Mouse (Mus musculus): ENCODE measurements around the gene Abcd1. TPM values are rescaled to one million over a fixed set of nuclear protein-coding genes. Genes with fewer than 3 reads are reported as not detected.
A peak's percentile ranks its signal among the peaks of the same experiment; 100 is the strongest.

Gene Abcd1
- 9.2 and 10.4 TPM in 2 replicates for polyA plus RNA-seq (2016; fragmentation: Nextera tagmentation; extraction: Ambion mirVana)

DNA sequence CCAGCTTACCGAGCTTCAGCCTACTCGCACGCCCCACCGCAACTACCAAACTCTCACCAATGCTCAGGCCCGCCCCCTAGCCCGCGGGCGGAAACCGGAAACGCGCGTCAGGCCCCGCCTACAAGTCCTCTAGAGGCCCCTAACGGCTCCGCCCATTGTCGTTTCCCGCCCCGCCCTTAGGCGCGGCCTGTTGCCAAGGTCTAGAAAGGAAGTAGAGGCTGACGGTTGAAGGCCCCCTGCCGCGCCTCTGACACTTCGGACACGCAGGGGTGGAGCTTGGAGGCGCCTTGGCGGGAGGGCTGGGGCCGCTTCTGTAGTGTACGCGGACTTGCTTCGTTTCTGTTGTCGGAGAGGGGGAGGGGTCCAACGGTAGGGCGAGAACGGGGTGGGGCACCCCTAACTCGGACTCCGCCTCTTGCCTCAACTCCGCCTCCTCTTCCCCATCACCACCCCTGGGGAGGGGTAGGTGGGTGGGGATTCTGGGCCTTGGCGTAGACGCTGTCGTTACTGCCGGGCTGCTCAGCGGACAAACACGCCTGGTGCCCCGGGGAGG, at the start of gene Abcd1, which contains the start of gene Bcap31:
Gene Abcd1, plus strand, starts transcription at position 489 of the 553 bp plus-strand sequence.
Gene Bcap31, minus strand, starts transcription at position 67 of the 553 bp plus-strand sequence.
- H3K27me3 ChIP-seq = no peaks in the 10 kb centered on the region

GRCm38 (mm10) chrX:73672031-73672431, 44.4 kb upstream of the Abcd1 start:
- H3K9ac ChIP-seq = no peak overlapping the region
- ATAC-seq (ENCODE audit: low FRiP score) = peak; percentile 54; the same call in 1 of the 2 replicates
- no peaks in the 10 kb centered on the region for H3K27me3 ChIP-seq
- WGBS = 57% methylated on average over 4 of the region's 4 CpGs
- peaks cover 5% of the 10 kb centered on the region; the same call in 1 of the 2 replicates for H3K36me3 ChIP-seq (replicated peaks)
- H3K4me1 ChIP-seq = peaks cover 17% of the 10 kb centered on the region
- no peaks in the 10 kb centered on the region for H3K9me3 ChIP-seq
- no peak overlapping the region; the same call in 1 of the 2 replicates for H3K4me2 ChIP-seq
- H3K4me3 ChIP-seq (replicated peaks) = no peak overlapping the region
- H3K27ac ChIP-seq = no peak overlapping the region

More for the DNA sequence above, at the start of gene Abcd1, which contains the start of gene Bcap31:
- no peaks in the 10 kb centered on the region for H3K9me3 ChIP-seq
- H3K4me3 ChIP-seq (replicated peaks) = peak within 1 kb of the TSS; percentile 52
- WGBS = 17% methylated on average over 38 of the region's 45 CpGs
- H3K4me1 ChIP-seq = peaks cover 35% of the 10 kb centered on the region
- H3K36me3 ChIP-seq (replicated peaks) = no peaks in the 10 kb centered on the region; the same call in 1 of the 2 replicates
- peak within 1 kb of the TSS; percentile 54 for H3K9ac ChIP-seq
- ATAC-seq (ENCODE audit: low FRiP score) = peak; percentile 92
- H3K27ac ChIP-seq = peak within 1 kb of the TSS; percentile 82
- peak within 1 kb of the TSS; percentile 66 for H3K4me2 ChIP-seq

GRCm38 (mm10) chrX:73672879-73673618, 43.3 kb upstream of the Abcd1 start, which contains the start of gene Slc6a8:
TSS of gene Slc6a8 (plus strand) at chrX:73673150.
- peak within 1 kb of the TSS; percentile 77 for H3K27ac ChIP-seq
- peaks cover 17% of the 10 kb centered on the region for H3K4me1 ChIP-seq
- H3K27me3 ChIP-seq = no peaks in the 10 kb centered on the region
- peaks cover 14% of the 10 kb centered on the region for H3K36me3 ChIP-seq (replicated peaks)
- no peaks in the 10 kb centered on the region for H3K9me3 ChIP-seq
- H3K4me2 ChIP-seq = peak within 1 kb of the TSS; percentile 63
- peak; percentile 78 for ATAC-seq (ENCODE audit: low FRiP score)
- peak within 1 kb of the TSS; percentile 63 for H3K4me3 ChIP-seq (replicated peaks)
- peak within 1 kb of the TSS; percentile 79 for H3K9ac ChIP-seq
- 7% methylated on average over 41 of the region's 72 CpGs for WGBS

- peak; percentile 13; the same call in 1 of the 2 replicates for ATAC-seq (ENCODE audit: low FRiP score)
- H3K27ac ChIP-seq = peak overlapping the region; percentile 77; the same call in 1 of the 2 replicates
- H3K4me1 ChIP-seq = peaks cover 17% of the 10 kb centered on the region
- H3K4me3 ChIP-seq (replicated peaks) = peak overlapping the region; percentile 63
- peak overlapping the region; percentile 79 for H3K9ac ChIP-seq
- H3K27me3 ChIP-seq = no peaks in the 10 kb centered on the region
- H3K4me2 ChIP-seq = peak overlapping the region; percentile 63
- H3K36me3 ChIP-seq (replicated peaks) = peaks cover 14% of the 10 kb centered on the region
- WGBS = 22% methylated on average over 36 of the region's 42 CpGs
- no peaks in the 10 kb centered on the region for H3K9me3 ChIP-seq
Observed at GRCm38 (mm10) chrX:73673619-73673967, 42.8 kb upstream of the Abcd1 start.

DNA sequence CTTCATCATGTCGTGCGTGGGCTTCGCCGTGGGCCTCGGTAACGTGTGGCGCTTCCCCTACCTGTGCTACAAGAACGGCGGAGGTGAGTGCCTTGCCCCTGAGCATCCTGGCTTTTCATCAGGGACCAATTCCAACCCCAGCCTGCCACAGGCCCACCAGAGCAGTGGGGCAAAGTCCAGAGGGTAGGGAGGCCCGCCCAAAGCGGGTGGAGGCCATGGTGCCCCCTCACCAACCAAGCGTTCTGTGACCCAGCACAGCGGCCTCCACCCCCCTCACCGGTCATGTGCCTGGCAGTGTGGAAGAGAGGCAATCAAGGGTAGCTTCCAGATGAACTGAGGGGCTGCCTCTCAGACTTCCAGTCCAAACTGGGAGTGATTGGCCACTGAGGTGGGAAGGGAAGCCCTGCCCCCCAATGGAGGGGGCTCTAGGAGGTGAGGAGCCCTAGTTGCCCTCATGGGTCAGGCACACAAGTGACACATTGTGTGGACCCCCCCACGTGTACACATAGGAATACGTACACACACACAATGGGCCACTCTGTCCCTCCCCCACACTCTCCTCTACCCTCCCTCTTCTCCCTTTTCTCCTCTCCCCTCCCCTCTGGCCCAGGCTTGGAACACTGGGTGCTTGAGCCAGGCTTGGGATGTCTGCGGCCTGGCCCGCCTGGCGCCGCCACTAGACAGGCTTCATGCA, 42.3 kb upstream of the Abcd1 start:
- 0 out of 2 replicates have a peak overlapping the region, but pooled peaks have one; percentile 46 for H3K27ac ChIP-seq

GRCm38 (mm10) chrX:73675231-73675630, 41.2 kb upstream of the Abcd1 start:
- Histone ChIP-seq H3K36me3 (replicated peaks) (peaks cover 28% of the 10 kb centered on the region), H3K27ac (no peak overlapping the region), H3K4me2 (peak overlapping the region; percentile 63), H3K4me3 (replicated peaks) (peak overlapping the region; percentile 63), H3K9ac (no peak overlapping the region), H3K4me1 (peaks cover 17% of the 10 kb centered on the region), H3K27me3 (no peaks in the 10 kb centered on the region), H3K9me3 (no peaks in the 10 kb centered on the region)
- WGBS = 71% methylated on average over 2 of the region's 2 CpGs
- no peak for ATAC-seq (ENCODE audit: low FRiP score)

More for the DNA sequence above, 42.3 kb upstream of the Abcd1 start:
- ATAC-seq (ENCODE audit: low FRiP score) = peak; percentile 59
- peak overlapping the region; percentile 79 for H3K9ac ChIP-seq
- peak overlapping the region; percentile 63 for H3K4me3 ChIP-seq (replicated peaks)
- H3K9me3 ChIP-seq = no peaks in the 10 kb centered on the region
- peaks cover 17% of the 10 kb centered on the region for H3K4me1 ChIP-seq
- H3K4me2 ChIP-seq = peak overlapping the region; percentile 63
- no peaks in the 10 kb centered on the region for H3K27me3 ChIP-seq
- 20% methylated on average over 20 of the region's 20 CpGs for WGBS
- H3K36me3 ChIP-seq (replicated peaks) = peaks cover 16% of the 10 kb centered on the region

- Histone ChIP-seq H3K4me2 (no peak overlapping the region), H3K4me1 (peaks cover 17% of the 10 kb centered on the region), H3K4me3 (replicated peaks) (no peak overlapping the region), H3K9ac (no peak overlapping the region), H3K9me3 (no peaks in the 10 kb centered on the region), H3K36me3 (replicated peaks) (peaks cover 40% of the 10 kb centered on the region), H3K27ac (no peak overlapping the region), H3K27me3 (no peaks in the 10 kb centered on the region)
- ATAC-seq (ENCODE audit: low FRiP score) = no peak
- WGBS = 97% methylated on average over 4 of the region's 4 CpGs
Observed at GRCm38 (mm10) chrX:73676668-73677067, 39.7 kb upstream of the Abcd1 start.

DNA sequence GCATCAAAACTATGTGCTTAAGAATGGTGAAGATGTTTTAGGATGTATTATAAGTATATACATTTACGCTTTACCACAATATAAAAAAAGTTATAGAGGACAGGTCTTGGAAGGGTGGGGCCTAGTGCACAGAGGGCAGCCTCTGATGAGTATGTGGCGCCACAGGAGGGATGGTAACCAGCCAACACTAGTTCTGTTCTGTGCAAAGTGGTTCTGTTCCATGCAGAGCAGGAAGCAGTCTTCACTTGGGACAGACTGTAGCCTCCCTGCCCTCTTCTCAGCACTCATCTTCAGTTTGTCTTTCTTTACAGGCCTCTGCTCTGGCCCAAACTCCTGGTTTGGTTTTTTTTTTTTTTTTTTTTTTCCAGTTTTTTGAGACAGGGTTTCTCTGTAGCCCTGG, 32.2 kb upstream of the Abcd1 start:
- Histone ChIP-seq H3K4me2 (no peak overlapping the region), H3K27me3 (no peaks in the 10 kb centered on the region), H3K36me3 (replicated peaks) (peaks cover 43% of the 10 kb centered on the region), H3K9ac (no peak overlapping the region), H3K4me3 (replicated peaks) (no peak overlapping the region), H3K4me1 (no peaks in the 10 kb centered on the region), H3K27ac (no peak overlapping the region), H3K9me3 (no peaks in the 10 kb centered on the region)
- ATAC-seq (ENCODE audit: low FRiP score) = no peak
- WGBS = 90% methylated on average over 2 of the region's 2 CpGs

- H3K4me2 ChIP-seq = no peak overlapping the region
- no peaks in the 10 kb centered on the region for H3K27me3 ChIP-seq
- ATAC-seq (ENCODE audit: low FRiP score) = no peak
- peaks cover 35% of the 10 kb centered on the region for H3K36me3 ChIP-seq (replicated peaks)
- no peak overlapping the region for H3K9ac ChIP-seq
- H3K9me3 ChIP-seq = no peaks in the 10 kb centered on the region
- H3K4me1 ChIP-seq = no peaks in the 10 kb centered on the region
- no peak overlapping the region for H3K27ac ChIP-seq
- no peak overlapping the region for H3K4me3 ChIP-seq (replicated peaks)
Observed at GRCm38 (mm10) chrX:73684978-73685377, 31.4 kb upstream of the Abcd1 start.

- no peak overlapping the region for H3K4me3 ChIP-seq (replicated peaks)
- peaks cover 30% of the 10 kb centered on the region for H3K36me3 ChIP-seq (replicated peaks)
- no peak overlapping the region for H3K27ac ChIP-seq
- 87% methylated on average over 3 of the region's 3 CpGs for WGBS
- no peak overlapping the region for H3K9ac ChIP-seq
- no peaks in the 10 kb centered on the region for H3K9me3 ChIP-seq
- H3K4me1 ChIP-seq = no peaks in the 10 kb centered on the region
- H3K27me3 ChIP-seq = no peaks in the 10 kb centered on the region
- no peak for ATAC-seq (ENCODE audit: low FRiP score)
- no peak overlapping the region for H3K4me2 ChIP-seq
Observed at GRCm38 (mm10) chrX:73685629-73686028, 30.8 kb upstream of the Abcd1 start.

DNA sequence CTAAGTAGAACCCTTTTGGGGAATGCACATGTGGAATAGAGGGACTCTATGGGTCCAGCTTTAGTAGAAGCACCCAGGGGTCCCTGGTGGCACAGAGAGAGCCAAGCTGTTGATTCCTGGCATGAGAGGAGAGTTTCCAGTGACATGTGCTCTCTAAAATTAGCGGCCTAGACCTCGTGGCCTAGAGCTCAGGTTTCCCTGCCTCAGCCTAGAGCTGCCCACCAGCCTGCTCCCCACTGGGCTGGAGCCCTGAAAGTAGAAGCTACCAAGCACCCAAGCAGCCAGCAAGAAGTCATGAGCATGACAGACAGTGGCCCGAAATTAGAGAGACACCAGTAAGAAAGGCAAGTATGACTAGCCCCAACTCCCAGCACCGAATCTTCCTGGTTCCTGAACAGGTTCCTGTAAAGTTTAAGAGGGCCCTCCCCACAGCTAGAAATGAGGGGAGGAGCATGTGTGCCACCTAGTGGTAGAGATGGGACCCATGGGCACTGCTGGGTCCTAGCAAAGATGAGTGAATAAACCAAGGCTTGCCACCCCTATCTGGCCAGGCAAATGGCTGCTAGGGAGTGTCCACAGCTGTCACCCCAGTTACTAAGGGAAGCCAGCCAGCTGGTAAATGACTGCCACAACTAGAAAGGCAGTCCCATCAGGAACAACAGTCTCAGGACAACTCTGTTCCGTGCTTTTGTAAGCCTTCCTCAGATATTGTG, 25.3 kb upstream of the Abcd1 start:
- no peak overlapping the region for H3K4me2 ChIP-seq
- ATAC-seq (ENCODE audit: low FRiP score) = no peak
- H3K9ac ChIP-seq = no peak overlapping the region
- H3K27me3 ChIP-seq = no peaks in the 10 kb centered on the region
- H3K4me1 ChIP-seq = no peaks in the 10 kb centered on the region
- no peak overlapping the region for H3K4me3 ChIP-seq (replicated peaks)
- WGBS = 81% methylated on average over 5 of the region's 5 CpGs
- no peak overlapping the region for H3K27ac ChIP-seq
- H3K9me3 ChIP-seq = no peaks in the 10 kb centered on the region
- peaks cover 11% of the 10 kb centered on the region for H3K36me3 ChIP-seq (replicated peaks)

DNA sequence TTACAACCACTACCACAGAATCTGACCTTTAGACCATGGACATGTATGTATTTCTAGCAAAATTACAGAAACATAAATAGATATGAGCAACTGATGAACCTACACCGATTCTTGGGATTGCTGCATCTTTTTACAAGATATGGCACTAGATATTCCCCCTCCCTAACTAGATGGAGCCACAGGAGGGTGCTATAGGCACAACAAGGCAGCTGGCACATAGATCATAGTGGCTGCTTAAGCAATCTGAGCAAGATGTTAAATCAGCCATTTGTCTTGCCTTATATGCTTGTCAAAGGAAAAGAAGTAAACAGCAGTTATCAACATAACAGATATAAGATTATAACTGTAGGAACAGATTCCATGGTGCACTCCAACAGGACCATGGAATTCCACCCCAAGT, 15.9 kb upstream of the Abcd1 start:
- Histone ChIP-seq H3K27ac (no peak overlapping the region), H3K4me1 (no peaks in the 10 kb centered on the region), H3K4me2 (no peak overlapping the region), H3K9me3 (no peaks in the 10 kb centered on the region), H3K9ac (no peak overlapping the region), H3K27me3 (no peaks in the 10 kb centered on the region), H3K4me3 (replicated peaks) (no peak overlapping the region), H3K36me3 (replicated peaks) (peaks cover 8% of the 10 kb centered on the region)
- ATAC-seq (ENCODE audit: low FRiP score) = no peak
- WGBS = 83% methylated on average over 1 of the region's 1 CpGs

Data from forebrain, embryonic 12.5 days (tissue).